Mouse (Mus musculus) heart, postnatal 0 days (tissue): ENCODE data around the gene Ebpl. TPM values are rescaled to one million over a fixed set of nuclear protein-coding genes. Genes with fewer than 3 reads are reported as not detected.
A peak's percentile ranks its signal among the peaks of the same experiment; 100 is the strongest.

Experiments used
- ATAC-seq: fragments of 200-750 bp; cut with Nextera tagmentation; 2 replicates; pipeline ENCODE4 v1.8.0; 2017; ENCODE audit warnings: low read depth, moderate number of reproducible peaks, moderate library complexity; ENCODE audit not compliant: insufficient read depth
- DNase-seq: peaks from one replicate; pipeline ENCODE4 v3.0.0-alpha.2; 2016; ENCODE audit warnings: low spot score
- H3K27ac ChIP-seq: fragments of 300-500 bp; sonication (generic); 2 replicates; pipeline ENCODE4 v1.5.1; 2014; ENCODE audit warnings: low read depth, mild to moderate bottlenecking
- H3K27me3 ChIP-seq: fragments of 300-500 bp; sonication (generic); 2 replicates; pipeline ENCODE4 v1.6.1; 2014; ENCODE audit warnings: low read length, mixed read lengths; ENCODE audit not compliant: control insufficient read depth, insufficient read depth
- H3K36me3 ChIP-seq: fragments of 300-500 bp; sonication (generic); replicated peaks from 2 replicates; pipeline ENCODE4 v1.6.1; 2014; ENCODE audit warnings: low read length, mixed read lengths; ENCODE audit not compliant: control insufficient read depth, insufficient read depth
- H3K4me1 ChIP-seq: fragments of 300-500 bp; sonication (generic); 2 replicates; pipeline ENCODE4 v1.6.1; 2014; ENCODE audit warnings: antibody characterized with exemption; ENCODE audit not compliant: control insufficient read depth, insufficient read depth
- H3K4me2 ChIP-seq: fragments of 300-500 bp; sonication (generic); 2 replicates; pipeline ENCODE4 v1.6.1; 2014; ENCODE audit warnings: low read depth, mild to moderate bottlenecking, low read length, moderate library complexity
- H3K4me3 ChIP-seq: fragments of 300-500 bp; sonication (generic); 2 replicates; pipeline ENCODE4 v1.5.1; 2014; ENCODE audit warnings: low read depth, low read length
- H3K9ac ChIP-seq: fragments of 300-500 bp; sonication (generic); replicated peaks from 2 replicates; pipeline ENCODE4 v1.6.1; 2014; ENCODE audit warnings: low read depth, low read length, mixed read lengths
- H3K9me3 ChIP-seq: fragments of 300-500 bp; sonication (generic); replicated peaks from 2 replicates; pipeline ENCODE4 v1.6.1; 2016; ENCODE audit warnings: low read length; ENCODE audit not compliant: control insufficient read depth
- CTCF ChIP-seq: IDR thresholded peaks from 2 replicates; pipeline ENCODE4 v1.5.1; 2016; ENCODE audit warnings: antibody characterized with exemption, control low read depth, low read depth
- EP300 ChIP-seq: IDR thresholded peaks from 2 replicates; pipeline ENCODE4 v1.6.1; 2016; ENCODE audit warnings: antibody characterized with exemption, low read depth
- WGBS: fragments of 180-500 bp; shearing (Covaris S2); extraction: QIAGEN DNeasy Blood & Tissue Kit; methylation state at CpG from one replicate; pipeline ENCODE4 v1.1.7; 2014; 5-methylcytosine and 5-hydroxymethylcytosine counted together
- polyA plus RNA-seq: library from polyadenylated mRNA; unstranded; fragments of >200 nt; fragmentation: Nextera tagmentation; extraction: Ambion mirVana; gene quantifications from 2 replicates; pipeline ENCODE4 v1.2.1, GENCODE M21; 2015
- total RNA-seq: library from RNA; depleted of rRNA; stranded (reverse); fragments of >200 nt; gene quantifications from 2 replicates; pipeline ENCODE4 v1.2.3, GENCODE M21; 2014; ENCODE audit warnings: low replicate concordance

Ebpl gene
- total and polyA plus RNA-seq, 2 experiments from 2014 or later: 0.38 to 2.9 TPM

DNA sequence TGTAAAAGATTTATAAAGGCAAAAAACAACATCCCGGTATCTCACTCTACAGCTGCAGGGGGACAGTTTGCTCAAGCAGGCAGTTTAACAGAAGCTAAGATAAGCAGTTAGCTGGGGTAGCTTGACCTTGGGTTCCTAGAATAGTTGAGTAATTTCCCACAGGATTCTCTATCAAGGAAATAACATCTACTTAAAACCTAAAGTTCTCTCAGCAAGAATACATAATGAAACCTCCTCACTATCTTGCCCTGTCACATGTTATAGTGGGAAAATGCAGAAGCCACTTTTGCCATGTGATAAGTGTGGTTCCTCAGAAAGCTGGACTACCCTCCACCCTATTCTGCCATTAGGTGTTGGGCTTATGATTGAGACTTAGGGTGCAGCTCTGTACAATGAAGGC is 37.5 kb downstream of the Ebpl start:
- TF ChIP-seq EP300: no peak
- TF ChIP-seq CTCF: no peak
- Histone ChIP-seq H3K27me3 (no peaks in the 10 kb centered on the region), H3K36me3 (no peaks in the 10 kb centered on the region), H3K9ac (no peak overlapping the region), H3K27ac (no peak overlapping the region), H3K4me2 (no peak overlapping the region), H3K9me3 (0 out of 2 replicates have a peak, but pooled peaks cover 7% of the 10 kb centered on the region), H3K4me3 (no peak overlapping the region), H3K4me1 (peaks cover 6% of the 10 kb centered on the region; the same call in 1 of the 2 replicates)
- 87% methylated on average over 1 of the region's 1 CpGs for WGBS
- DNase-seq (no peak), ATAC-seq (no peak)

DNA sequence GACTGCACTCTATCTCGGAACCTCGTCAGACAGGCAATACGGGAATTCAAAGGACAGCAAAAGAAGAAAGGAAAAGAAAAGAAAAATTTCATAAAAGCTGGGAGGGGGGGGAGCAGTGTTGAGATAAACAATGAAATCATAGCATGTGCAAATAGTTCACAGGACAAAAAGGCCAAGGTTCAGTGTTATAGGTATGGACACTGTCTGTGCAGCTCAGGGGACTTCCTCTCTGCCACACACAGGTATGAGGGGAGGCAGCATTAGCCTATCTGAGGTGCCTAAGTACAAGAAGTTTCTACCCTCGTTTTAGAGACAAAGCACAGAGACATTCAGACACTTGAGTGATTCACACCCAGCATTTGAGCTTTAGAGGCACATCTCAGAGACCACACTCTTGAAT is 39.0 kb downstream of the Ebpl start:
- no peaks in the 10 kb centered on the region for H3K36me3 ChIP-seq
- H3K4me2 ChIP-seq: no peak overlapping the region
- TF ChIP-seq CTCF (no peak), EP300 (no peak)
- no peak for ATAC-seq
- H3K4me1 ChIP-seq: no peaks in the 10 kb centered on the region
- 0 out of 2 replicates have a peak, but pooled peaks cover 7% of the 10 kb centered on the region for H3K9me3 ChIP-seq
- no peak overlapping the region for H3K9ac ChIP-seq
- DNase-seq: no peak
- 75% methylated on average over 4 of the region's 4 CpGs for WGBS
- H3K27ac ChIP-seq: no peak overlapping the region
- no peaks in the 10 kb centered on the region for H3K27me3 ChIP-seq
- H3K4me3 ChIP-seq: no peak overlapping the region

DNA sequence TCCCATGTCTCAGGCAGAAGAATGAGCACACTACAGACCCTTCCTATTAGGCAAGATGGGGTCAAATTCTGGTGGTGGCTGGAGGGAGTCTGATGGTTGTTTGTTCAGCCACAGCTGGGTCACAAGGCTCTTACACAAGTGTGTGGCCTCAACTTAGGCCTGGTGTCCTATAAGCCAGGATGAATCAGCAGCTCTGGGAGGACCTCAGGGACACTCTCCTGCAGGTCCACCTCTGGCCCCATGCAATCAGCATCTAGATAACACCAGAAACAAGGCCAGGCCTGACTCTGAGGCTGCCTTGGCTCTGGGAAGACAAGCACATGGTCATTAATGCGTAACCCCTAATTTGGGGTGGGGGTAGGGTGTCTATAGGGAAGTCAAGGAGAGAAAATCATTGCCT is 39.5 kb downstream of the Ebpl start:
- H3K4me2 ChIP-seq: no peak overlapping the region
- TF ChIP-seq EP300 (no peak), CTCF (no peak)
- H3K36me3 ChIP-seq: no peaks in the 10 kb centered on the region
- no peak overlapping the region for H3K27ac ChIP-seq
- DNase-seq (no peak), ATAC-seq (no peak)
- H3K9me3 ChIP-seq: 0 out of 2 replicates have a peak, but pooled peaks cover 7% of the 10 kb centered on the region
- no peaks in the 10 kb centered on the region for H3K4me1 ChIP-seq
- WGBS: 77% methylated on average over 1 of the region's 1 CpGs
- no peak overlapping the region for H3K4me3 ChIP-seq
- H3K9ac ChIP-seq: no peak overlapping the region
- no peaks in the 10 kb centered on the region for H3K27me3 ChIP-seq

- no peak overlapping the region for H3K4me2 ChIP-seq
- TF ChIP-seq EP300: no peak
- peak; percentile 65 for TF ChIP-seq CTCF
- peak; percentile 34 for DNase-seq
- H3K9ac ChIP-seq: no peak overlapping the region
- H3K36me3 ChIP-seq: no peaks in the 10 kb centered on the region
- no peaks in the 10 kb centered on the region for H3K4me1 ChIP-seq
- H3K27me3 ChIP-seq: no peaks in the 10 kb centered on the region
- H3K4me3 ChIP-seq: no peak overlapping the region
- WGBS: 33% methylated on average over 4 of the region's 4 CpGs
- no peak overlapping the region for H3K27ac ChIP-seq
- no peak for ATAC-seq
- no peaks in the 10 kb centered on the region for H3K9me3 ChIP-seq
Observed at GRCm38 (mm10) chr14:61316861-61317260, 43.4 kb downstream of the Ebpl start.

DNA sequence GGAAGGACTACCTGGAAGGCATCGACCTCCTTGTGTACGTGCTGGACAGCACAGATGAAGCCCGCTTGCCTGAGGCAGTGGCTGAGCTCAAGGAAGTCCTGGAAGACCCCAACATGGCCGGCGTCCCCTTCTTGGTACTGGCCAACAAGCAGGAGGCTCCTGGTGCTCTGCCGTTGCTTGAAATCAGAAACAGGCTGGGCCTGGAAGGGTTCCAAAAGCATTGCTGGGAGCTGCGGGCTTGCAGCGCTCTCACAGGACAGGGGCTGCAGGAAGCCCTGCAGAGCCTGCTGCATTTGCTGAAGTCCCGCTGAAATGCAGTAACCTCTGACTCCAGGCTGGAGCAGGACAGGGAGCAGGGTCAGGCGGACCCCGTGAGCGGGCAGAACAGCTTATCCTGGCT is 49.3 kb downstream of the Ebpl start:
- DNase-seq (peak; percentile 55), ATAC-seq (no peak)
- Histone ChIP-seq H3K9ac (no peak overlapping the region), H3K36me3 (no peaks in the 10 kb centered on the region), H3K4me2 (peak overlapping the region; percentile 30), H3K27ac (no peak overlapping the region), H3K4me1 (peaks cover 13% of the 10 kb centered on the region; the same call in 1 of the 2 replicates), H3K27me3 (no peaks in the 10 kb centered on the region), H3K4me3 (no peak overlapping the region), H3K9me3 (no peaks in the 10 kb centered on the region)
- 34% methylated on average over 12 of the region's 12 CpGs for WGBS
- TF ChIP-seq CTCF (no peak), EP300 (no peak)

GRCm38 (mm10) chr14:61310036-61310772 is 50.0 kb downstream of the Ebpl start:
- Histone ChIP-seq H3K4me1 (peaks cover 13% of the 10 kb centered on the region; the same call in 1 of the 2 replicates), H3K4me2 (peak overlapping the region; percentile 1; the same call in 1 of the 2 replicates), H3K9me3 (no peaks in the 10 kb centered on the region), H3K36me3 (no peaks in the 10 kb centered on the region), H3K27ac (no peak overlapping the region), H3K27me3 (no peaks in the 10 kb centered on the region), H3K4me3 (no peak overlapping the region), H3K9ac (no peak overlapping the region)
- WGBS: 41% methylated on average over 7 of the region's 7 CpGs
- TF ChIP-seq CTCF: no peak
- no peak for TF ChIP-seq EP300
- ATAC-seq: peak; percentile 68; the same call in 1 of the 2 replicates
- DNase-seq: no peak
